Mouse (Mus musculus): ENCODE data around the gene Gstz1. TPM values are rescaled to one million over a fixed set of nuclear protein-coding genes. Genes with fewer than 3 reads are reported as not detected.

Gstz1 gene
- polyA plus RNA-seq (2017; shearing (Covaris generic)): 7.7 TPM

GRCm38 (mm10) chr12:87146966-87147365 lies at the start of gene Gstz1:
Gene Gstz1 (plus strand): TSS chr12:87147165.

GRCm38 (mm10) chr12:87102165-87102631 lies 44.8 kb upstream of the Gstz1 start, which contains the start of gene Ngb:
Gene Ngb (minus strand): TSS chr12:87102539.

GRCm38 (mm10) chr12:87147395-87148089 lies 577 bp downstream of the Gstz1 start, which contains the start of gene Pomt2:
Gene Pomt2 (minus strand): TSS chr12:87147968.

GRCm38 (mm10) chr12:87199206-87199972 lies 52.4 kb downstream of the Gstz1 start, which contains the start of gene Samd15:
Gene Samd15 (plus strand): TSS chr12:87199723.

GRCm38 (mm10) chr12:87199973-87200586 lies 53.1 kb downstream of the Gstz1 start, which contains the start of gene Tmed8:
Gene Tmed8 (minus strand): TSS chr12:87200454.

Other genes starting within 250 kb of the Gstz1 start
- gene Cipc, start 200.1 kb upstream of the Gstz1 start, polyA plus RNA-seq (2017; shearing (Covaris generic)): 81.2 TPM
- 0.79 TPM for gene Zdhhc22, start 156.7 kb upstream of the Gstz1 start, polyA plus RNA-seq (2017; shearing (Covaris generic))
- gene Tmem63c, start 125.8 kb upstream of the Gstz1 start, polyA plus RNA-seq (2017; shearing (Covaris generic)): 0.29 TPM
- not detected for gene Ngb, start 44.6 kb upstream of the Gstz1 start, polyA plus RNA-seq (2017; shearing (Covaris generic))
- 4.3 TPM for gene Pomt2, start 803 bp downstream of the Gstz1 start, polyA plus RNA-seq (2017; shearing (Covaris generic))
- 2.4 TPM for gene Samd15, start 52.6 kb downstream of the Gstz1 start, polyA plus RNA-seq (2017; shearing (Covaris generic))
- 7.9 TPM for gene Tmed8, start 53.3 kb downstream of the Gstz1 start, polyA plus RNA-seq (2017; shearing (Covaris generic))
- gene Noxred1, start 91.6 kb downstream of the Gstz1 start, polyA plus RNA-seq (2017; shearing (Covaris generic)): 0.45 TPM
- 19.8 TPM for gene Vipas39, start 119.1 kb downstream of the Gstz1 start, polyA plus RNA-seq (2017; shearing (Covaris generic))
- gene Ahsa1, start 119.3 kb downstream of the Gstz1 start, polyA plus RNA-seq (2017; shearing (Covaris generic)): 153 TPM
- not detected for gene Ism2, start 152.5 kb downstream of the Gstz1 start, polyA plus RNA-seq (2017; shearing (Covaris generic))
- gene Sptlc2, start 241.2 kb downstream of the Gstz1 start, polyA plus RNA-seq (2017; shearing (Covaris generic)): 138 TPM